Mouse (Mus musculus) embryonic facial prominence, embryonic 11.5 days (tissue): ENCODE results near the gene Gm9837. TPM values are rescaled to one million over a fixed set of nuclear protein-coding genes. Genes with fewer than 3 reads are reported as not detected.

Experiments used
- ATAC-seq: fragments of 200-750 bp; cut with Nextera tagmentation; replicated peaks from 2 replicates; pipeline ENCODE4 v1.8.0; 2017; ENCODE audit warnings: low read depth; ENCODE audit not compliant: insufficient number of reproducible peaks, low FRiP score, low TSS enrichment
- DNase-seq: peaks from one replicate; pipeline ENCODE4 v3.0.0-alpha.2; 2015; ENCODE audit warnings: low spot score
- H3K27ac ChIP-seq: fragments of 300-500 bp; sonication (generic); replicated peaks from 2 replicates; pipeline ENCODE4 v1.5.1; 2014; ENCODE audit warnings: mild to moderate bottlenecking, low read depth, low read length, control low read depth
- H3K27me3 ChIP-seq: fragments of 300-500 bp; sonication (generic); 2 replicates; pipeline ENCODE4 v1.6.1; 2014; ENCODE audit warnings: mild to moderate bottlenecking, low read length, moderate library complexity, mixed read lengths; ENCODE audit not compliant: control insufficient read depth, insufficient read depth
- H3K36me3 ChIP-seq: fragments of 300-500 bp; sonication (generic); replicated peaks from 2 replicates; pipeline ENCODE4 v1.6.1; 2014; ENCODE audit warnings: low read depth, mild to moderate bottlenecking, low read length, moderate library complexity, mixed read lengths; ENCODE audit not compliant: control insufficient read depth, insufficient read depth
- H3K4me1 ChIP-seq: fragments of 300-500 bp; sonication (generic); 2 replicates; pipeline ENCODE4 v1.6.1; 2014; ENCODE audit warnings: low read length, mixed read lengths; ENCODE audit not compliant: control insufficient read depth, insufficient read depth
- H3K4me2 ChIP-seq: fragments of 300-500 bp; sonication (generic); 2 replicates; pipeline ENCODE4 v1.6.1; 2014; ENCODE audit warnings: low read depth, mild to moderate bottlenecking, control low read depth, low read length, moderate library complexity
- H3K4me3 ChIP-seq: fragments of 300-500 bp; sonication (generic); 2 replicates; pipeline ENCODE4 v1.5.1; 2014; ENCODE audit warnings: low read depth, low read length, control low read depth
- H3K9ac ChIP-seq: fragments of 300-500 bp; sonication (generic); replicated peaks from 2 replicates; pipeline ENCODE4 v1.6.1; 2014; ENCODE audit warnings: mild to moderate bottlenecking, control low read depth, low read length
- H3K9me3 ChIP-seq: fragments of 300-500 bp; sonication (generic); replicated peaks from 2 replicates; pipeline ENCODE4 v1.6.1; 2016; ENCODE audit warnings: mild to moderate bottlenecking, low read length, inconsistent platforms, mixed read lengths; ENCODE audit not compliant: control insufficient read depth
- WGBS: fragments of 180-500 bp; shearing (Covaris S2); extraction: QIAGEN DNeasy Blood & Tissue Kit; methylation state at CpG from one replicate; pipeline ENCODE4 v1.1.7; 2014; 5-methylcytosine and 5-hydroxymethylcytosine counted together
- polyA plus RNA-seq: library from polyadenylated mRNA; unstranded; fragments of >200 nt; fragmentation: Nextera tagmentation; extraction: Ambion mirVana; gene quantifications from 2 replicates; pipeline ENCODE4 v1.2.1, GENCODE M21; 2014

The Gm9837 gene
- polyA plus RNA-seq, 1 experiment from 2014 or later: not detected

DNA sequence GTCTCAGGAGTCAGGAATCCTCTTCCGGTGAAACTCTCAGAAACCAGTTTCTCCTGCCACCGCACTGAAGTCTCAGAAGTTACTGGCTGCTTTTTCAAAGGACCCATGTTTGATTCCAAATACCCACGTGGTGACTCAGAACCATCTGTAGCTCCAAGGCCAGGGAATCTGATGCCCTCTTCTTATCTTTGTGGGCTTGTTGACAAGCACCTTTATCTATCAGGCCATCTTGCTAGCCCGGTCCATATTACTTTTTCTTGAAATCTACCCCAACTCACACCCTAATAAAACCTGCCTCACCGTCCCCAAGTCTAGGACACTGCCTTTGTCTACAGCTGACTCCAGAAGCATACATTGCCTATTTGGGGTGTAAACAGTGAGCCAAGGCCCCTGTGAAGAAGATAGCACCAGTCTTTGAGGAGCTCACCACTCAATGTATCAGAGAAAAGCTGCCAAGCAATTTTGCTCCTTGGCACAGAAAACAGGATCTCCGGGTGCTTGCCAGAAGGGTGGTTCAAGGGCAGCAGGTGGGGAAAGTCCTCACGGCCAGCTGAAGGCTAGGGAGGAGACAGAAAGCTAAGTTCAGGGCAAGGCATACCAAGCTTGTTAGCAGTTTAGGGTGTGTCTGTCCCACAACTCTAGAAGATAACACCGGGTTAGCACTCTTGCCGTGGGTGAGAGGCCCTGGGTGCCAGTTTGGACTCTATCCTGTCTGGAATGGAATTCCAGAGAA, 13.0 kb upstream of the Gm9837 start:
- peaks cover 27% of the 10 kb centered on the region for H3K27me3 ChIP-seq
- H3K9me3 ChIP-seq: peaks cover 3% of the 10 kb centered on the region; the same call in 1 of the 2 replicates
- H3K27ac ChIP-seq: no peak overlapping the region
- peaks cover 8% of the 10 kb centered on the region for H3K4me1 ChIP-seq
- no peak overlapping the region for H3K4me3 ChIP-seq
- WGBS: 78% methylated on average over 9 of the region's 9 CpGs
- DNase-seq (no peak), ATAC-seq (no peak)
- no peaks in the 10 kb centered on the region for H3K36me3 ChIP-seq
- no peak overlapping the region for H3K9ac ChIP-seq
- no peak overlapping the region for H3K4me2 ChIP-seq

DNA sequence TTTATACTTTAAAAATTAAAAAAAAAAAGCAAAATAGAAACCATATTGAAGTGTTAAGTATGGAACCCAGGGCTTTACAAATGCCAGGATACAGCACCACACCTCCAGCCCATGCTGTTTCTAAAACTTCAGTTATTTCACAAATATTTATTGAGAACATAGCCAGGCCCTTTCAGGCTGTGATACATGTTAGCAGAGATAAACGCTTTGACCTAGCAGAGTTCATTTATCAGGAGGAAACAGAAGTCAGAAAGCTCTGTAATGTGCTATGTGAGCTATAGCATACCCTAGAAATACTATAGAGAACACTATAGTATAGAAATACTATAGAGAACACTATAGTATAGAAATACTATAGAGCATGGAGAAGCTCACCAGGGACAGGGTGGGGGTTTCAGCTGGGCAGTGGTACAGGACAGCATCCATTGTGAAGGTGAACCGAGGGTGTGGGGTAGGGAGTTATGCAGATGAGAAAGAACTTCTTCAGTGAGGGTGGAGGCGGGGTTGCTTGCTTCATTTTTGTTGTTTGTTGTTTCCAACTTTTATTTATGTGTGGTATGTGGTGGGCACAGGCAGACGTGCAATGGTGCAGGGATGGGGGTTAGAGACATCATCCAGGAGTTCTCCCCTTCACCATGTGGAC, 10.9 kb upstream of the Gm9837 start:
- Histone ChIP-seq H3K9me3 (peaks cover 3% of the 10 kb centered on the region; the same call in 1 of the 2 replicates), H3K9ac (no peak overlapping the region), H3K4me2 (no peak overlapping the region), H3K4me3 (no peak overlapping the region), H3K27me3 (peaks cover 33% of the 10 kb centered on the region), H3K4me1 (peaks cover 4% of the 10 kb centered on the region; the same call in 1 of the 2 replicates), H3K27ac (no peak overlapping the region), H3K36me3 (no peaks in the 10 kb centered on the region)
- DNase-seq (no peak), ATAC-seq (no peak)
- WGBS: 76% methylated on average over 4 of the region's 4 CpGs

DNA sequence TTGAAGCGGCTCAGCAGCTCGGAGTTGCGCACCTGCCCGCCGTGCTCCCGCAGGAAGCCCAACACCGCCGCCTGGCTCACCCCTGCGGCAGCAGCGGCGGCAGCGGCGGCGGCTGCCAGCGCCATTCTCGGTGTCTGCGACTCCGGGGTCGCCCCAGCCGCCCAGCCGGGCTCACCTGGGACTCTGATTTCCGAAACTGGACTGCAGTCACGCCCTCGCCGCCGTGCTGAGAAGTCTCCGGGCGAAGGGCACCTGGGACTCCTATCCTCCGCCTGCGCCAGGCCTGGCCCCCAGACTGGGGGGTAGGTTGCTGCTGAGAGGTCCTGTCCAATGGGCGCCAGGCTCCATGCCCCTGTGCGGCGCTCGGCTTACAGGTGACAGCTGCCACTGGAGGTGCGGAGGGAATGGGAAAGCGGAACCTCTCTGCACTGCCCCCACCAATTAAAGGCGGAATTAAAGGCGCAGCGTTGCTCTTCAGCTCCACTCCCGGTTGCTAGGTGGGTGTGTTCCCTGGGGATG, 9.6 kb upstream of the Gm9837 start, which contains the start of the genes Gm9945 and Sowaha:
Gm9945 (plus strand) TSS at position 384 of the 519 bp plus-strand sequence.
Sowaha (minus strand) TSS at position 492 of the 519 bp plus-strand sequence.
- ATAC-seq (0 out of 2 replicates have a peak, but pooled peaks have one; percentile 66), DNase-seq (no peak)
- Histone ChIP-seq H3K4me1 (peaks cover 4% of the 10 kb centered on the region; the same call in 1 of the 2 replicates), H3K9me3 (peaks cover 3% of the 10 kb centered on the region; the same call in 1 of the 2 replicates), H3K4me3 (peak within 1 kb of the TSS; percentile 41), H3K27me3 (peaks cover 33% of the 10 kb centered on the region), H3K36me3 (no peaks in the 10 kb centered on the region), H3K27ac (no peak within 1 kb of the TSS), H3K9ac (peak within 1 kb of the TSS; percentile 51), H3K4me2 (peak within 1 kb of the TSS; percentile 76)
- 2% methylated on average over 40 of the region's 40 CpGs for WGBS

DNA sequence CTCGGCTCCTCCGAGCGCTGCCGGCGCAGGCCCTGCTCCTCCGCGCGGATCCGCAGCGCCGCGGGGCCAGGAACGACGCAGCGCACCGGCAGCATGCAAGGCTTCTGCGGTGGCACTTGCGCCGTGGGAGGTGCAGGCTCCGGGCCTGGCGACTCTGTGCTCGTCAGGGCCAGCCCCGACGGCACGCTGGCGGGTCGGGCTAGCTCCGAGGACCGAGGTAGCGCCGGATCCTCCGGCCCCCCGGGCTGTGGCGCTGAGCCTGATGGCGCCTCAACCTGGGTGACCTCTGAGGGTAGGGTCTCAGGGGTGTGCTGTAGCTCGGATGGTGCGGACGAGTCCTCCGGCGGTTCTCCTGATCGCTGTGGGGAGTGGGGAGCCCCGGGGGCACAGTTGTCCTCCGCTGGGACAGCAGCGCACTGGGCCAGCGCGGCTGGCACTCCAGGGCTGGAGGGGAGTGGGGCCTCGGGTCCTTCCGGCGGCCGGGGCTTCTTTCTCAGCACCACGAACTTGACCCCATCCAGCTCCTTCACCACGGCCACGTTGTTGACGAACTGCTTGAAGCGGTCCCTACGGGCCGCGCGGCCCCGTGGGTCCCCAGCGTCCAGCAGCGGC, 9.0 kb upstream of the Gm9837 start:
- 2% methylated on average over 59 of the region's 62 CpGs for WGBS
- Histone ChIP-seq H3K4me1 (peaks cover 4% of the 10 kb centered on the region; the same call in 1 of the 2 replicates), H3K9me3 (peaks cover 3% of the 10 kb centered on the region; the same call in 1 of the 2 replicates), H3K27ac (no peak overlapping the region), H3K4me3 (peak overlapping the region; percentile 41), H3K36me3 (no peaks in the 10 kb centered on the region), H3K9ac (peak overlapping the region; percentile 51), H3K27me3 (peaks cover 33% of the 10 kb centered on the region), H3K4me2 (peak overlapping the region; percentile 76)
- DNase-seq: no peak
- ATAC-seq: 0 out of 2 replicates have a peak, but pooled peaks have one; percentile 46

DNA sequence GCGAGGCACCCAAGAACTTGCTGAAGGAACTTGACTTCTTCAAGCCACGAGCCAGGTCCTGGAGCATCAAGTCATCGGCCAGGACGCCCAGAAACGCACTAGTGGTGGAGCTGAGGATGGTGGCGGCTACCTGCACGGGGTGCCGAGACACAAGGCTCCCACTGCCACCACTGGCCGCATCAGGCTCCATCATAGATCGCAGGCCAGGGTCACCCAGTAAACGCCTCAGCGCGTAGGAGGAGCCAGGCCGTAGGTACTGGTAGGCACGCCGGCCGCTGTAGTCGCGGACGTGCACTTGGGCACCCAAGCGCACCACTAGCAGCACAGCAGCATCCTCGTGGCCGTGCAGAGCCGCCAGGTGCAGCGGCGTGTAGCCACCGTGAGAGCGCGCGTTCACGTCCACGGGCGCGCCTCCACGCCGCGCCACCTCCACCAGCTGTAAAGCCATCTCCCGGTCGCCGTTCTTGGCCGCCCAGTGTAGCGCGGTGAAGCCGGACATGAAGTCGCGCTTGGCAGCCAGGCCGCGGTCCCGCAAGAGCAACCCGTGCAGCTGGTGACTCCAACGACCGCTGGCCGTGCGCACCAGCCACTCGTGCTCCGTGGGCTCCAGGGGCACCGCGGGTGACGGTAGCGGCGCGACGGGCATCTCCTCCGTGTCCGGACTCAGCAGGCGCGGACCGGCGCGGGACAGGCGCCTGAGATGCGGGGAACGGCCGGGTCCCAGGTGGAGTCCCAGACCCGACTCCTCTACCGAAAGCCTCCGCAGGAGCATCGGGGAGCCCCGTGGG, 8.3 kb upstream of the Gm9837 start:
- H3K27me3 ChIP-seq: peaks cover 33% of the 10 kb centered on the region
- DNase-seq (no peak), ATAC-seq (no peak)
- no peak overlapping the region for H3K27ac ChIP-seq
- peak overlapping the region; percentile 51 for H3K9ac ChIP-seq
- peaks cover 3% of the 10 kb centered on the region; the same call in 1 of the 2 replicates for H3K9me3 ChIP-seq
- no peaks in the 10 kb centered on the region for H3K36me3 ChIP-seq
- peak overlapping the region; percentile 76 for H3K4me2 ChIP-seq
- H3K4me3 ChIP-seq: peak overlapping the region; percentile 41
- 6% methylated on average over 76 of the region's 79 CpGs for WGBS
- H3K4me1 ChIP-seq: peaks cover 4% of the 10 kb centered on the region; the same call in 1 of the 2 replicates

DNA sequence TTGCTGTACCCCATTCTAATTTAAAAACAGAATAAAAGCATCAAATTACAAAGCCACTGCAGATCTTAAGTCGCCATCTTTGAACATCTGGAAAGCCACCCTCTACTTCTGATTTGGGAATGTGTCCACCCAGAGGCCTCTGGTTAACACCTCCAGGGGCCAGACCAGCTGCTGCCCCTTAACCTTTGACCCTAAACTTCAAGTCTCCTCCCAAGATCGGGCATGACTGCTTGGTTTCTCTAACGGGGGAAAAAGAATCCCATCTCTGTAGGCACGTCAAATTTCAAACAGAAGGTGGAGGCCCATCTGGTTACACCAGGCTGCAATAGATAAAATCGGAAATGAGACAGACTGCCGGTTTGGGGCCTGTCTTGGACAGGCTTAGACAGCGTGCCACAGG, 7.6 kb upstream of the Gm9837 start:
- Histone ChIP-seq H3K27me3 (peaks cover 33% of the 10 kb centered on the region), H3K27ac (no peak overlapping the region), H3K4me1 (peaks cover 4% of the 10 kb centered on the region; the same call in 1 of the 2 replicates), H3K9ac (no peak overlapping the region), H3K4me2 (no peak overlapping the region), H3K36me3 (no peaks in the 10 kb centered on the region), H3K9me3 (peaks cover 3% of the 10 kb centered on the region; the same call in 1 of the 2 replicates), H3K4me3 (no peak overlapping the region)
- no peak for DNase-seq
- WGBS: 23% methylated on average over 7 of the region's 7 CpGs
- ATAC-seq: no peak

DNA sequence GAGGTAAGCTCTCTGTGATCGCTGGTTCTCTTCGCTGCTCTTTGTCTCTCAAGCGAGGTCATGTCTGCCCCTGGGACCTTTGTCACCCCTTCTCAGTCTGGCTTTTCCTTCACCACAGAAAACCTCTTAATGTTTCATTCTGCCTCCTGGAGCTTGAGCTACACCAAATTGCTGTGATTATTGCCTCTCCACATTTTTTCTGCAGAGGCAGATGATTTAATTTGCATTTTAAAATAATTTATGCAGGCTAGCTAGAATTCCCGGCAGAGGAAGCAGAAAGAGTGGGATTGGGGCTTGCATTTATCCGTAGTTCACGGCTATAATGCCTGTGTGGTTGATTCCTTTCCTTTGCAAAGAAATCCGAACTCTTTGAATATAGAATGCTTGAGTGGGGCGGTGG, 5.3 kb upstream of the Gm9837 start:
- H3K4me1 ChIP-seq: peaks cover 4% of the 10 kb centered on the region; the same call in 1 of the 2 replicates
- H3K27me3 ChIP-seq: peaks cover 32% of the 10 kb centered on the region
- no peak for DNase-seq
- ATAC-seq: no peak
- no peak overlapping the region for H3K4me2 ChIP-seq
- H3K36me3 ChIP-seq: no peaks in the 10 kb centered on the region
- H3K9me3 ChIP-seq: peaks cover 3% of the 10 kb centered on the region; the same call in 1 of the 2 replicates
- H3K4me3 ChIP-seq: no peak overlapping the region
- H3K9ac ChIP-seq: no peak overlapping the region
- no peak overlapping the region for H3K27ac ChIP-seq
- WGBS: 25% methylated on average over 8 of the region's 8 CpGs
